Mouse (Mus musculus): ENCODE measurements around the gene Mgll. TPM values are rescaled to one million over a fixed set of nuclear protein-coding genes. Genes with fewer than 3 reads are reported as not detected.

Mgll gene
- polyA plus RNA-seq (2015; fragmentation: Nextera tagmentation; extraction: Ambion mirVana), result 43.6 and 51.4 TPM in 2 replicates

DNA sequence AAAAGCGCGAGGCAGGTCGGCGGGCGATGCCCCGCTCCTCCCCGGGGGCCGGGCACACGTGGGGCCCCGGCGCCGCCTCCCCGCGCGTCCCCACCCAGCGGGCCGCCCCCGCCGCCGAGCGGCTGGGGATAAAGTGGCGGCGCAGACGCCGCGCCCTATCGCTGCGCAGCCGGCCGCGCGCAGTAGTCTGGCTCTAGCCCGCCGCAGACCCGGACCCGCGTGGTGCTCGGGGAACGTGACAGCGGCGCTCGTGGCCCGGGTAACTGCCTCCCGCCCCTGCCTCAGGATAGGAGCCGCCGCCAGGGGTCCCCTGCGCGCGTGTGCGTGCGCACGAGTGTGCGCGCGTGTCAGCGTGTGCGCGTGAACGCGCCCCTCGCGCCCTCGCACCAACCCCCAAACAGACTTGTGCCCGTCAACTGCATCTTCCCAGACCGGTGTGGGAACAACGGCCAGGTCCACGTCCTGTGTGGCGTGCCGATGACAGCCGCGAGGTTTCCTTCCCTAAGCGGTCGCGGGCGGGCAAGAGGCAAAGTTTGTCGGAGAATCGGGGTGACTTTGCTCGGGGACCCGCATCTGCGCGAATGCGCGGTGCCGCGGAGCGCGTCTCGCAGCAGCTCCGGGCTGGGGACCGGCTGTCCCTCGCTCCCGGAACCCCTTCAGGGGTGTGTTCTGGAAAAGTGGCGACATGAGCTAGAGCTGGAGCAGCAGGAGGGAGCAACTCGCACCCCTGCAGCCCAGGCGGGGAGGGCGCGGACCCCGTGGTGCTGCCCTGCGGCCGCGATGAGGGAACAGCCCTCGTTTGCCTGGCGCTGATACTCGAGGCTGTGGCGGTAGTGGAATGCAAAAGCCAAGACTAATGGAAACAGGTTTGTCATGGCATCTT is at the start of gene Mgll:
TSS of gene Mgll (plus strand) at position 100 of the 883 bp plus-strand sequence.
- no peaks in the 10 kb centered on the region for H3K9me3 ChIP-seq (replicated peaks; ENCODE audit: low read length)
- peak within 1 kb of the TSS; percentile 77 for H3K27ac ChIP-seq
- ATAC-seq (replicated peaks; ENCODE audit: low FRiP score, low read depth), result peak; percentile 48
- peak within 1 kb of the TSS; percentile 99 for H3K4me2 ChIP-seq (ENCODE audit: low read length)
- H3K27me3 ChIP-seq (ENCODE audit: insufficient read depth, low read length), result no peaks in the 10 kb centered on the region
- peak within 1 kb of the TSS; percentile 71 for H3K4me3 ChIP-seq (replicated peaks; ENCODE audit: low read depth, low read length)
- H3K9ac ChIP-seq (ENCODE audit: low read depth, low read length), result peak within 1 kb of the TSS; percentile 65
- WGBS, result under 1% methylated on average over 105 of the region's 105 CpGs
- no peaks in the 10 kb centered on the region for H3K36me3 ChIP-seq (ENCODE audit: insufficient read depth, low read length)
- TF ChIP-seq CTCF (IDR thresholded peaks at IDR 0.05; ENCODE audit: low read depth), result peak; percentile 41
- DNase-seq (ENCODE audit: low spot score), result peak; percentile 50
- peaks cover 12% of the 10 kb centered on the region for H3K4me1 ChIP-seq (replicated peaks; ENCODE audit: insufficient read depth, low read length)

DNA sequence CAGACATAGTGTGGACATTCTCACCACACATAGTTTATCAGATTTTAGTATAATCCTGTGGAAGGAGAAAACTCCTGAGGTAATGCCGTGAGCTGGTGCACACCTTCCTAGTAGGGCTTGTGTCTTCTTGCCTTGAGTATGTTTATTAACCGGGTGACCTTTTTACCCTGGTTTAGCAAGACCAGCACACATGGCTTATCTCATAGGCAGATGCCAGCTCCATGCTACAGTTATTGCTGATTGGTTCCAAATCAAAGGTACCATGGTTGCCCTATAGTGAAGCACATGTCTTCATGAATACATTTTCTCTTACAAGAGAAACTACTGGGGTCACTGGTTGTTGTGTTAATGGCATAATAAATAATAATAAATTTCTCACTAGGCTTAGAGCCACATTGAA is 48.4 kb upstream of the Mgll start:
- ATAC-seq (replicated peaks; ENCODE audit: low FRiP score, low read depth) (no peak), DNase-seq (ENCODE audit: low spot score) (no peak)
- Histone ChIP-seq H3K4me3 (replicated peaks; ENCODE audit: low read depth, low read length) (no peak overlapping the region), H3K27ac (no peak overlapping the region), H3K27me3 (ENCODE audit: insufficient read depth, low read length) (no peaks in the 10 kb centered on the region), H3K9ac (ENCODE audit: low read depth, low read length) (no peak overlapping the region), H3K9me3 (replicated peaks; ENCODE audit: low read length) (no peaks in the 10 kb centered on the region), H3K4me1 (replicated peaks; ENCODE audit: insufficient read depth, low read length) (no peaks in the 10 kb centered on the region), H3K36me3 (ENCODE audit: insufficient read depth, low read length) (no peaks in the 10 kb centered on the region), H3K4me2 (ENCODE audit: low read length) (no peak overlapping the region)
- no peak for TF ChIP-seq CTCF (IDR thresholded peaks at IDR 0.05; ENCODE audit: low read depth)
- WGBS, result 87% methylated on average over 2 of the region's 2 CpGs

DNA sequence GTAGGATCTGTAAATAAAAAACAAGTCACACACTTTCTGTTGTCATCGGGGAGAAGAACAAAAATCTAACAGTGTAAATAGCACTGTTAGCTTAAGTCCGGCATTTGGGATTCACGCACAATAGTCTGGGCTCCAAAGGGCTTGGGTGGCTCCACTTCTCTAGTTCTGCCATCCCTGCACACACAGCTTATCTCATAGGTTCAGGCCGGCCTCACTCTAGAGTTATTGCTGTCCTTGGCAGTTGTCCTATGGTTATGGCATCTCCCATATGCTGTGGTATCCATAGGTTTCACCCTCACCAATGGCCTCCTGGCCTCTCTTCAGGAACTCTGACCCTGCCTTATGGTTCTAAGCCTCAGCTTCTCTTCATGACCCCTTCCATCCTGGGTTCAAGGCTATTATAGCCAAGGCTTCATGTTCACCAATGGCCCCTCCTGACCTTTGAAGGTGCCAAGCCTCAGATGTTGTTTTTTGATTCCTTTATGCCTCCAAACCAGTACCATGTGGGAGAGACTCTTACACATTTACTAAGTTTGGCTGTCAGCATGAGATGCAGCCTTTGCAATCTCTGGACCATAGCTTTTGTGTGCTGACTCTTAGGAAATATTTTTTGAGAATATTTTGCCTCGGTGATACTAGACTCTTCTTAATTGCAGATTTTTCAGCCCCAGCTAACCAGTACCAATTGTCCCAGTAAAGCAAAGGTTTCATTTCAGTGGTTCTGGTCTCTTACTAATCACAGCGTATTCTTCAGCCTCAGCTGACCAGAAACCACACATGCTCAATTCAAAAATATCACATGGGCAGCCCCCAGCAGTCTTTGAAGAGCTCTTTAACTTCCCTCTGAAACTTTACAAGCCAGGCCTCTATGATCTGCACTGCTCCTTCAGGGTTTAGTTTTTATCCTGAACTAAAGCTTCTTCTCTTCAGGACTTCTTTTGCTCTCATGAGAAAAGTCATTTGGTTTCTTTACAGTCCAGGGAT is 47.2 kb upstream of the Mgll start:
- DNase-seq (ENCODE audit: low spot score) (no peak), ATAC-seq (replicated peaks; ENCODE audit: low FRiP score, low read depth) (no peak)
- H3K4me2 ChIP-seq (ENCODE audit: low read length), result no peak overlapping the region

DNA sequence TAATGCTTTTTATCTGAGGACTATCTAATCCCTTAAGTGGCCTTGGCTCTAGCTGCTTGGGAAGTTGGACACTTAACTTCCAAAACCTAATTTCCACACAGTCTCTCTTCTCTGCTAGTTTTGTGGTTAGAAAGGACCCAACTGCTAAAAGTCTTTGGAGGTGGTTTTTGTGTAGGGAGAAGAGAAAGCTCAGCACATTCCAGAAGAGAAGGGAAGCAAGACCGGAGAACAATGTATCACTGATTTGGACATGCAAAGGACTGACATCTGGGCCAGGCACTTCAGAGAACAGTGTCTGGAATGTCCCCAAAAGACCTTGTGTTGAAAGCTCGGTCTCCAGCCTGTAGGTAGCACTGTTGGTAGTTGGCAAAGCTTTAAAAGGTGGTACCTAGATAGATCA is 46.5 kb upstream of the Mgll start:
- Histone ChIP-seq H3K4me3 (replicated peaks; ENCODE audit: low read depth, low read length) (no peak overlapping the region), H3K27ac (no peak overlapping the region; the same call in 1 of the 2 replicates), H3K27me3 (ENCODE audit: insufficient read depth, low read length) (no peaks in the 10 kb centered on the region), H3K9ac (ENCODE audit: low read depth, low read length) (no peak overlapping the region), H3K4me1 (replicated peaks; ENCODE audit: insufficient read depth, low read length) (no peaks in the 10 kb centered on the region), H3K9me3 (replicated peaks; ENCODE audit: low read length) (no peaks in the 10 kb centered on the region), H3K36me3 (ENCODE audit: insufficient read depth, low read length) (no peaks in the 10 kb centered on the region), H3K4me2 (ENCODE audit: low read length) (no peak overlapping the region)
- 50% methylated on average over 2 of the region's 2 CpGs for WGBS
- ATAC-seq (replicated peaks; ENCODE audit: low FRiP score, low read depth) (no peak), DNase-seq (ENCODE audit: low spot score) (no peak)
- no peak for TF ChIP-seq CTCF (IDR thresholded peaks at IDR 0.05; ENCODE audit: low read depth)

More for the DNA sequence above, 47.2 kb upstream of the Mgll start:
- no peak for TF ChIP-seq CTCF (IDR thresholded peaks at IDR 0.05; ENCODE audit: low read depth)
- no peaks in the 10 kb centered on the region for H3K4me1 ChIP-seq (replicated peaks; ENCODE audit: insufficient read depth, low read length)
- no peak overlapping the region; the same call in 1 of the 2 replicates for H3K27ac ChIP-seq
- no peaks in the 10 kb centered on the region for H3K9me3 ChIP-seq (replicated peaks; ENCODE audit: low read length)
- no peaks in the 10 kb centered on the region for H3K36me3 ChIP-seq (ENCODE audit: insufficient read depth, low read length)
- H3K27me3 ChIP-seq (ENCODE audit: insufficient read depth, low read length), result no peaks in the 10 kb centered on the region
- 83% methylated on average over 6 of the region's 6 CpGs for whole genome bisulfite sequencing
- H3K9ac ChIP-seq (ENCODE audit: low read depth, low read length), result no peak overlapping the region
- H3K4me3 ChIP-seq (replicated peaks; ENCODE audit: low read depth, low read length), result no peak overlapping the region

DNA sequence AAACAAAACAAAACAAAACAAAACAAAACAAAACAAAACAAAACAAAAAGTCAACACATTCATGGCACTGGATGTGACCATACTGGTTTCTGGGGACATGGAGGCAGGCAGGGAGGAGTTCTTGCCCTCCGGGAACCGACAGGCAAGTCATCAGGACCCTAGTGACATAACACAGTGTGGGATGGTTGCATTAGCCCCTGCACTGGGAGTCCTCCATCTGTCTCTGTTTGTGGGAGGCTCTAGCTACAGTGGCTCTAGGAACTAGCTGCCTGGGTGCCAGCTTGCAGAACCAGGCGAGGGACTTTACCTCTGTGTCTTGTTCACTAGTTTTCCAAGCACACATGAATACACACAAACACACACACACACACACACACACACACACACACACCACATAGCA is 43.2 kb upstream of the Mgll start:
- H3K4me2 ChIP-seq (ENCODE audit: low read length), result no peak overlapping the region
- no peak overlapping the region for H3K9ac ChIP-seq (ENCODE audit: low read depth, low read length)
- DNase-seq (ENCODE audit: low spot score), result no peak
- no peak overlapping the region for H3K4me3 ChIP-seq (replicated peaks; ENCODE audit: low read depth, low read length)
- WGBS, result 84% methylated on average over 3 of the region's 3 CpGs
- no peak overlapping the region for H3K27ac ChIP-seq
- ATAC-seq (replicated peaks; ENCODE audit: low FRiP score, low read depth), result no peak
- no peaks in the 10 kb centered on the region for H3K36me3 ChIP-seq (ENCODE audit: insufficient read depth, low read length)
- no peaks in the 10 kb centered on the region for H3K27me3 ChIP-seq (ENCODE audit: insufficient read depth, low read length)
- no peaks in the 10 kb centered on the region for H3K9me3 ChIP-seq (replicated peaks; ENCODE audit: low read length)
- TF ChIP-seq CTCF (IDR thresholded peaks at IDR 0.05; ENCODE audit: low read depth), result no peak
- H3K4me1 ChIP-seq (replicated peaks; ENCODE audit: insufficient read depth, low read length), result no peaks in the 10 kb centered on the region; the same call in 1 of the 2 replicates
